Mouse (Mus musculus): ENCODE results near the gene Gm4924. TPM values are rescaled to one million over a fixed set of nuclear protein-coding genes. Genes with fewer than 3 reads are reported as not detected.

Gm4924 gene
- 6.7 and 8.6 TPM in 2 replicates for polyA plus RNA-seq (2014; fragmentation: Nextera tagmentation; extraction: Ambion mirVana)

GRCm38 (mm10) chr10:82354083-82355010 is at the start of gene Gm4924:
TSS of gene Gm4924 (plus strand) at chr10:82354255.
- H3K4me1 ChIP-seq (ENCODE audit: control insufficient read depth, insufficient read depth, low read length), result no peaks in the 10 kb centered on the region
- peak within 1 kb of the TSS; percentile 81 for H3K9ac ChIP-seq (ENCODE audit: low read depth, low read length)
- peak within 1 kb of the TSS; percentile 93 for H3K27ac ChIP-seq (replicated peaks; ENCODE audit: low read depth, low read length)
- peak; percentile 96 for DNase-seq (ENCODE audit: low spot score)
- H3K4me3 ChIP-seq (ENCODE audit: low read depth, low read length), result peak within 1 kb of the TSS; percentile 65
- H3K27me3 ChIP-seq (replicated peaks; ENCODE audit: control insufficient read depth, insufficient read depth, low read length), result no peaks in the 10 kb centered on the region
- H3K9me3 ChIP-seq (ENCODE audit: control insufficient read depth, low read length), result peaks cover 7% of the 10 kb centered on the region; the same call in 1 of the 2 replicates
- 5% methylated on average over 26 of the region's 34 CpGs for WGBS
- peak within 1 kb of the TSS; percentile 57 for H3K4me2 ChIP-seq (ENCODE audit: low read depth, low read length)
- ATAC-seq (ENCODE audit: low read depth), result peak; percentile 100
- no peaks in the 10 kb centered on the region for H3K36me3 ChIP-seq (ENCODE audit: control insufficient read depth, insufficient read depth, low read length)

GRCm38 (mm10) chr10:82316482-82316881 is 37.6 kb upstream of the Gm4924 start, which contains the start of gene 4932415D10Rik:
TSS of gene 4932415D10Rik (minus strand) at chr10:82316582.
- ATAC-seq (ENCODE audit: low read depth) (no peak), DNase-seq (ENCODE audit: low spot score) (no peak)
- no peaks in the 10 kb centered on the region for H3K36me3 ChIP-seq (ENCODE audit: control insufficient read depth, insufficient read depth, low read length)
- no peak within 1 kb of the TSS for H3K9ac ChIP-seq (ENCODE audit: low read depth, low read length)
- no peak within 1 kb of the TSS for H3K4me2 ChIP-seq (ENCODE audit: low read depth, low read length)
- no peaks in the 10 kb centered on the region for H3K27me3 ChIP-seq (replicated peaks; ENCODE audit: control insufficient read depth, insufficient read depth, low read length)
- no peak within 1 kb of the TSS for H3K4me3 ChIP-seq (ENCODE audit: low read depth, low read length)
- WGBS, result 93% methylated on average over 1 of the region's 1 CpGs
- no peak within 1 kb of the TSS for H3K27ac ChIP-seq (replicated peaks; ENCODE audit: low read depth, low read length)
- H3K9me3 ChIP-seq (ENCODE audit: control insufficient read depth, low read length), result no peaks in the 10 kb centered on the region
- H3K4me1 ChIP-seq (ENCODE audit: control insufficient read depth, insufficient read depth, low read length), result no peaks in the 10 kb centered on the region

DNA sequence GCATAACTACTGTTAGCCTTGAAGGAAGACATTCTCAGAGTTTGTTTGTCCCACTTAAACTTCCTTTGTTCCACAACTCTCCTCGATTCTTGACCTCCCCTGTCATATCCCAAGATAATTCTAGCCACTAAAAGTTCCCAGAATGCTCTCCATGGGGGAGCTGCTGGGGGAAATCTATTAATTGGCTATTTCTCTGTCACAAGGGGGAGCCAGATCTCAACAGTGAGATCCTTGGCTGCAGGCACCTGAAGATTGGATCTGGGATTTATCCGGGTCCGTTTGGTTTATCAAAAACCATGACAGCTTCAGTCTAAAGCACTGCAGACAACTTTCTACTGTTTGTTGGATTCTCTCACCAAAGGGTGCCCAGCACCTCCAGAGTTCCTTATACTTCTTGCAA is 33.9 kb upstream of the Gm4924 start:
- Histone ChIP-seq H3K36me3 (ENCODE audit: control insufficient read depth, insufficient read depth, low read length) (no peaks in the 10 kb centered on the region), H3K9ac (ENCODE audit: low read depth, low read length) (no peak overlapping the region), H3K9me3 (ENCODE audit: control insufficient read depth, low read length) (0 out of 2 replicates have a peak, but pooled peaks cover 8% of the 10 kb centered on the region), H3K4me1 (ENCODE audit: control insufficient read depth, insufficient read depth, low read length) (no peaks in the 10 kb centered on the region), H3K27ac (replicated peaks; ENCODE audit: low read depth, low read length) (no peak overlapping the region), H3K4me3 (ENCODE audit: low read depth, low read length) (no peak overlapping the region), H3K4me2 (ENCODE audit: low read depth, low read length) (no peak overlapping the region), H3K27me3 (replicated peaks; ENCODE audit: control insufficient read depth, insufficient read depth, low read length) (no peaks in the 10 kb centered on the region)
- DNase-seq (ENCODE audit: low spot score) (no peak), ATAC-seq (ENCODE audit: low read depth) (no peak)
- 67% methylated on average over 3 of the region's 3 CpGs for WGBS

- Histone ChIP-seq H3K4me2 (ENCODE audit: low read depth, low read length) (no peak overlapping the region), H3K27me3 (replicated peaks; ENCODE audit: control insufficient read depth, insufficient read depth, low read length) (no peaks in the 10 kb centered on the region), H3K27ac (replicated peaks; ENCODE audit: low read depth, low read length) (no peak overlapping the region), H3K9ac (ENCODE audit: low read depth, low read length) (no peak overlapping the region), H3K4me1 (ENCODE audit: control insufficient read depth, insufficient read depth, low read length) (no peaks in the 10 kb centered on the region), H3K9me3 (ENCODE audit: control insufficient read depth, low read length) (no peaks in the 10 kb centered on the region), H3K36me3 (ENCODE audit: control insufficient read depth, insufficient read depth, low read length) (no peaks in the 10 kb centered on the region), H3K4me3 (ENCODE audit: low read depth, low read length) (no peak overlapping the region)
- no peak for DNase-seq (ENCODE audit: low spot score)
- WGBS, result 83% methylated on average over 5 of the region's 5 CpGs
- no peak for ATAC-seq (ENCODE audit: low read depth)
These were observed 24.2 kb upstream of the Gm4924 start for GRCm38 (mm10) chr10:82329826-82330225.

- peaks cover 16% of the 10 kb centered on the region for H3K9me3 ChIP-seq (ENCODE audit: control insufficient read depth, low read length)
- no peak for ATAC-seq (ENCODE audit: low read depth)
- no peaks in the 10 kb centered on the region for H3K36me3 ChIP-seq (ENCODE audit: control insufficient read depth, insufficient read depth, low read length)
- no peaks in the 10 kb centered on the region for H3K4me1 ChIP-seq (ENCODE audit: control insufficient read depth, insufficient read depth, low read length)
- no peaks in the 10 kb centered on the region for H3K27me3 ChIP-seq (replicated peaks; ENCODE audit: control insufficient read depth, insufficient read depth, low read length)
- no peak overlapping the region for H3K27ac ChIP-seq (replicated peaks; ENCODE audit: low read depth, low read length)
- 92% methylated on average over 4 of the region's 4 CpGs for WGBS
- no peak overlapping the region for H3K4me3 ChIP-seq (ENCODE audit: low read depth, low read length)
- no peak for DNase-seq (ENCODE audit: low spot score)
- no peak overlapping the region for H3K9ac ChIP-seq (ENCODE audit: low read depth, low read length)
- H3K4me2 ChIP-seq (ENCODE audit: low read depth, low read length), result no peak overlapping the region
These were observed 1.3 kb downstream of the Gm4924 start for GRCm38 (mm10) chr10:82355401-82355800.

DNA sequence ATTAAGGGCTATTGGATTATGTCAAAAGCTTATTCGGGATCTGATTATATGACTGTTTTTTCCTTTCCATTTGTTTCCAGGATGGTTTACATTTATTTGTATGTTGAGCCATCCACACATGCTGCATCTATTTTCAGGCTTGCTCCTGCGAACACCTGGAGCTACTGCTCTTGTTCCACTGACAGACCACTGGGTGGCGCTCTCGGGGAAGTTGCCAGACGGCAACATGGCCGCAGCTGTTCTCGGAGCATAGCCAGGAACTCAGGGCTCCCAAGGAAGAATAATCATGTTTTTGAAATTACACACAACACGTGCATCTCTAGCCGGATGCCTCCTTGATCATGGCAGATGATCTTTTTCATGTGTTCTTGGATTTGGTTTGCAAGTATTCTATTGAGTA is 7.9 kb downstream of the Gm4924 start:
- Histone ChIP-seq H3K9me3 (ENCODE audit: control insufficient read depth, low read length) (peaks cover 54% of the 10 kb centered on the region), H3K9ac (ENCODE audit: low read depth, low read length) (no peak overlapping the region), H3K4me1 (ENCODE audit: control insufficient read depth, insufficient read depth, low read length) (no peaks in the 10 kb centered on the region), H3K36me3 (ENCODE audit: control insufficient read depth, insufficient read depth, low read length) (peaks cover 18% of the 10 kb centered on the region; the same call in 1 of the 2 replicates), H3K4me3 (ENCODE audit: low read depth, low read length) (no peak overlapping the region), H3K27ac (replicated peaks; ENCODE audit: low read depth, low read length) (no peak overlapping the region), H3K4me2 (ENCODE audit: low read depth, low read length) (no peak overlapping the region), H3K27me3 (replicated peaks; ENCODE audit: control insufficient read depth, insufficient read depth, low read length) (no peaks in the 10 kb centered on the region)
- WGBS, result 88% methylated on average over 9 of the region's 9 CpGs
- DNase-seq (ENCODE audit: low spot score) (no peak), ATAC-seq (ENCODE audit: low read depth) (no peak)

DNA sequence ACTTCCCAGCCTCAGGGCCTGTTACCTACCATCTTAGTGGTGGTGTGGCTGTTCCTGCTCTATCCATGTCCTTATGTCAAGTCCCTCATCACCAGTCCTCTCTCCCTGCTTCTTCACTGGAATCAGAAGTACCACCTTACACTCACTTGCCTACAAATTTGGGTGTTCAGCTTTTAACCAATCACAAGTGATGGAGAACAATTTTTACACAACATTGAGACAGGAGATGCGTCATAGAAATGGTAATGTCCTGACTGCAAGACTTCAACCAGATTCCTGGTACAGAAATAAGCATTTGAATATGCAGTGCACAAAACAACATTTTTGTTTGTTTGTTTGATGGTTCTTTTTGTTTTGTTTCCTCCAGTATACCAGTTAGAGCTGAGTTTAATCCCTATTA is 28.9 kb downstream of the Gm4924 start:
- no peak overlapping the region for H3K4me2 ChIP-seq (ENCODE audit: low read depth, low read length)
- DNase-seq (ENCODE audit: low spot score) (no peak), ATAC-seq (ENCODE audit: low read depth) (no peak)
- H3K36me3 ChIP-seq (ENCODE audit: control insufficient read depth, insufficient read depth, low read length), result peaks cover 14% of the 10 kb centered on the region; the same call in 1 of the 2 replicates
- H3K9ac ChIP-seq (ENCODE audit: low read depth, low read length), result no peak overlapping the region
- H3K27ac ChIP-seq (replicated peaks; ENCODE audit: low read depth, low read length), result no peak overlapping the region
- WGBS, result 93% methylated on average over 1 of the region's 1 CpGs
- H3K27me3 ChIP-seq (replicated peaks; ENCODE audit: control insufficient read depth, insufficient read depth, low read length), result no peaks in the 10 kb centered on the region
- H3K4me1 ChIP-seq (ENCODE audit: control insufficient read depth, insufficient read depth, low read length), result no peaks in the 10 kb centered on the region
- no peak overlapping the region for H3K4me3 ChIP-seq (ENCODE audit: low read depth, low read length)
- H3K9me3 ChIP-seq (ENCODE audit: control insufficient read depth, low read length), result peaks cover 55% of the 10 kb centered on the region

DNA sequence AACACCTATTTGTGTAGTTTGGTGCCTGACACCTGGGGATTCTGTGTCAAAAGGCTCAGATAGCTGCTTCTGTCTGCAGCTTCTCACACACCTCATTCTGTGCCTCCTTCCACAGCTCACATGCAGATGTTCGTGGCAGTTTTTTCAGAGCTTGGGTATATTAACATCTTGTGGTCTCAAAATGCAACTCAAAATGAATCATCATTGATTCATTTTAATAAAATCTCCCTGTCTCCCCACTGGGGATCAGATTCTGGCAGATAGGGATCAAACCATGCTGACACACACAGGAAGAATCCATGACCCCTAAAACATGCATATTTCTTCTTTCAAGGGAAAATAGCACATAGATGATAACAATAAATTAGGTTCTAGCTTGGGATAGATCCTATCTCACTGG is 55.5 kb downstream of the Gm4924 start:
- Histone ChIP-seq H3K36me3 (ENCODE audit: control insufficient read depth, insufficient read depth, low read length) (0 out of 2 replicates have a peak, but pooled peaks cover 4% of the 10 kb centered on the region), H3K9me3 (ENCODE audit: control insufficient read depth, low read length) (peaks cover 28% of the 10 kb centered on the region), H3K27me3 (replicated peaks; ENCODE audit: control insufficient read depth, insufficient read depth, low read length) (no peaks in the 10 kb centered on the region), H3K9ac (ENCODE audit: low read depth, low read length) (no peak overlapping the region), H3K27ac (replicated peaks; ENCODE audit: low read depth, low read length) (no peak overlapping the region), H3K4me2 (ENCODE audit: low read depth, low read length) (no peak overlapping the region), H3K4me1 (ENCODE audit: control insufficient read depth, insufficient read depth, low read length) (no peaks in the 10 kb centered on the region), H3K4me3 (ENCODE audit: low read depth, low read length) (no peak overlapping the region)
- no peak for ATAC-seq (ENCODE audit: low read depth)
- WGBS, result 93% methylated on average over 1 of the region's 1 CpGs
- DNase-seq (ENCODE audit: low spot score), result no peak
